Mouse (Mus musculus): ENCODE measurements at regions not wholly inside any gene's neighbourhood (a gene's known extent, or its start where the extent isn't known, plus 50 kb on each side); places are given as distances from the start of the nearest gene placed in this dataset.

- Histone ChIP-seq H3K4me2 (ENCODE audit: low read depth) (no peak overlapping the region), H3K27me3 (ENCODE audit: control insufficient read depth, insufficient read depth, low read length) (no peaks in the 10 kb centered on the region), H3K4me1 (replicated peaks; ENCODE audit: control insufficient read depth in 2 of 2, insufficient read depth in 2 of 2, low read length in 1 of 2) (no peaks in the 10 kb centered on the region), H3K27ac (no peak overlapping the region), H3K36me3 (replicated peaks; ENCODE audit: control insufficient read depth, insufficient read depth, low read depth) (no peaks in the 10 kb centered on the region), H3K9me3 (ENCODE audit: control insufficient read depth, low read length) (no peaks in the 10 kb centered on the region), H3K4me3 (ENCODE audit: insufficient read depth in 1 of 2, low read depth in 2 of 2, low read length in 2 of 2) (no peak overlapping the region), H3K9ac (replicated peaks) (no peak overlapping the region)
- DNase-seq (ENCODE audit: low read depth in 3 of 3, low spot score in 3 of 3): no peak
- ATAC-seq (ENCODE audit: insufficient read depth): no peak
- no peak for TF ChIP-seq CTCF (IDR thresholded peaks at IDR 0.05; ENCODE audit: low read depth)
- TF ChIP-seq EP300 (IDR thresholded peaks at IDR 0.05; ENCODE audit: low read depth): no peak
- WGBS (ENCODE audit: insufficient replicate concordance): 42% methylated on average over 4 of the region's 4 CpGs
Measured at GRCm38 (mm10) chr12:26635665-26636241, 166.7 kb downstream of the Cmpk2 start.

GRCm38 (mm10) chr12:26635253-26635652 is 166.2 kb downstream of the Cmpk2 start:
- no peak for ATAC-seq (ENCODE audit: insufficient read depth)
- Histone ChIP-seq H3K4me1 (replicated peaks; ENCODE audit: control insufficient read depth in 2 of 2, insufficient read depth in 2 of 2, low read length in 1 of 2) (no peaks in the 10 kb centered on the region), H3K4me3 (ENCODE audit: insufficient read depth in 1 of 2, low read depth in 2 of 2, low read length in 2 of 2) (no peak overlapping the region), H3K9ac (replicated peaks) (no peak overlapping the region), H3K27ac (no peak overlapping the region), H3K36me3 (replicated peaks; ENCODE audit: control insufficient read depth, insufficient read depth, low read depth) (no peaks in the 10 kb centered on the region), H3K27me3 (ENCODE audit: control insufficient read depth, insufficient read depth, low read length) (no peaks in the 10 kb centered on the region), H3K9me3 (ENCODE audit: control insufficient read depth, low read length) (no peaks in the 10 kb centered on the region), H3K4me2 (ENCODE audit: low read depth) (no peak overlapping the region)
- TF ChIP-seq CTCF (IDR thresholded peaks at IDR 0.05; ENCODE audit: low read depth) (no peak), EP300 (IDR thresholded peaks at IDR 0.05; ENCODE audit: low read depth) (no peak)
- WGBS (ENCODE audit: insufficient replicate concordance): 44% methylated on average over 3 of the region's 3 CpGs
- no peak for DNase-seq (ENCODE audit: low read depth in 3 of 3, low spot score in 3 of 3)

- no peaks in the 10 kb centered on the region for H3K36me3 ChIP-seq (replicated peaks; ENCODE audit: control insufficient read depth, insufficient read depth, low read depth)
- no peak for DNase-seq (ENCODE audit: low read depth in 3 of 3, low spot score in 3 of 3)
- ATAC-seq (ENCODE audit: insufficient read depth): no peak
- no peak overlapping the region for H3K27ac ChIP-seq
- H3K9ac ChIP-seq (replicated peaks): no peak overlapping the region
- no peak overlapping the region for H3K4me3 ChIP-seq (ENCODE audit: insufficient read depth in 1 of 2, low read depth in 2 of 2, low read length in 2 of 2)
- no peaks in the 10 kb centered on the region for H3K4me1 ChIP-seq (replicated peaks; ENCODE audit: control insufficient read depth in 2 of 2, insufficient read depth in 2 of 2, low read length in 1 of 2)
- no peaks in the 10 kb centered on the region for H3K27me3 ChIP-seq (ENCODE audit: control insufficient read depth, insufficient read depth, low read length)
- TF ChIP-seq EP300 (IDR thresholded peaks at IDR 0.05; ENCODE audit: low read depth) (no peak), CTCF (IDR thresholded peaks at IDR 0.05; ENCODE audit: low read depth) (no peak)
- H3K9me3 ChIP-seq (ENCODE audit: control insufficient read depth, low read length): no peaks in the 10 kb centered on the region
- H3K4me2 ChIP-seq (ENCODE audit: low read depth): no peak overlapping the region
- WGBS (ENCODE audit: insufficient replicate concordance): 35% methylated on average over 1 of the region's 1 CpGs
Measured at GRCm38 (mm10) chr12:26631795-26632122, 162.8 kb downstream of the Cmpk2 start.

DNA sequence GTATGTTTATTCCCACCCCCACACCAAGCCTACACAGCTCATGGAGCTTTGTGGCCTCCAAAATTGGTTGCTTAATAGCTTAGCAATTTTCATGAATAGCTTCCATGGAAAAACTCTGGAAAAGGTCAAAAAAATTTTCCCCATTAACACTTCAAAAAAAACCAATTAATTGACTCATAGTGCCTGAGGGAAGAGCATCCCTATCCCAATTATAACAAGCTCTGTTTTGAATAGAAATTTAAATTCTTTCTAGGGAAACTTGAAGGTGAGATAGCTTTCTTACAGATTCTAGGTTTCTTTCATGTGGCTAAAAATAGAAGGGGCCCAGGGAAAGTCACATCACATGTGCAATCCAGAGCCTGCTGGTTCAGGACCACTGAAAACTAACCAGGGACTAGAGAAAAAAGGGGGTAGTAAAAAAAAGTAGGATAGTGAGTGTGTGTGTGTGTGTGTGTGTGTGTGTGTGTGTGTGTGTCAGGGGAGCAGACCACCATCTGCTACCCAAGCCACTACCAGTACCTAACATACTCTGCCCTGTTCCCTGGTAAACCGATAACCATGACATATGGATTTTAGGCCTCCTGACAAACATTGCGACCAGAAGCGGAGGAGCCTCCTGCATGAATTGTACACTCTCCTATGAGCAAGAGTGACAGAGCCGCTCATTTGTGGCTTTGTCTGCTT is 162.2 kb downstream of the Cmpk2 start:
- Histone ChIP-seq H3K9me3 (ENCODE audit: control insufficient read depth, low read length) (no peaks in the 10 kb centered on the region), H3K27me3 (ENCODE audit: control insufficient read depth, insufficient read depth, low read length) (no peaks in the 10 kb centered on the region), H3K4me2 (ENCODE audit: low read depth) (no peak overlapping the region), H3K27ac (no peak overlapping the region), H3K4me3 (ENCODE audit: insufficient read depth in 1 of 2, low read depth in 2 of 2, low read length in 2 of 2) (no peak overlapping the region), H3K4me1 (replicated peaks; ENCODE audit: control insufficient read depth in 2 of 2, insufficient read depth in 2 of 2, low read length in 1 of 2) (no peaks in the 10 kb centered on the region), H3K9ac (replicated peaks) (no peak overlapping the region), H3K36me3 (replicated peaks; ENCODE audit: control insufficient read depth, insufficient read depth, low read depth) (no peaks in the 10 kb centered on the region)
- WGBS (ENCODE audit: insufficient replicate concordance): 58% methylated on average over 4 of the region's 4 CpGs
- DNase-seq (ENCODE audit: low read depth in 3 of 3, low spot score in 3 of 3) (no peak), ATAC-seq (ENCODE audit: insufficient read depth) (no peak)
- no peak for TF ChIP-seq CTCF (IDR thresholded peaks at IDR 0.05; ENCODE audit: low read depth)
- TF ChIP-seq EP300 (IDR thresholded peaks at IDR 0.05; ENCODE audit: low read depth): no peak

DNA sequence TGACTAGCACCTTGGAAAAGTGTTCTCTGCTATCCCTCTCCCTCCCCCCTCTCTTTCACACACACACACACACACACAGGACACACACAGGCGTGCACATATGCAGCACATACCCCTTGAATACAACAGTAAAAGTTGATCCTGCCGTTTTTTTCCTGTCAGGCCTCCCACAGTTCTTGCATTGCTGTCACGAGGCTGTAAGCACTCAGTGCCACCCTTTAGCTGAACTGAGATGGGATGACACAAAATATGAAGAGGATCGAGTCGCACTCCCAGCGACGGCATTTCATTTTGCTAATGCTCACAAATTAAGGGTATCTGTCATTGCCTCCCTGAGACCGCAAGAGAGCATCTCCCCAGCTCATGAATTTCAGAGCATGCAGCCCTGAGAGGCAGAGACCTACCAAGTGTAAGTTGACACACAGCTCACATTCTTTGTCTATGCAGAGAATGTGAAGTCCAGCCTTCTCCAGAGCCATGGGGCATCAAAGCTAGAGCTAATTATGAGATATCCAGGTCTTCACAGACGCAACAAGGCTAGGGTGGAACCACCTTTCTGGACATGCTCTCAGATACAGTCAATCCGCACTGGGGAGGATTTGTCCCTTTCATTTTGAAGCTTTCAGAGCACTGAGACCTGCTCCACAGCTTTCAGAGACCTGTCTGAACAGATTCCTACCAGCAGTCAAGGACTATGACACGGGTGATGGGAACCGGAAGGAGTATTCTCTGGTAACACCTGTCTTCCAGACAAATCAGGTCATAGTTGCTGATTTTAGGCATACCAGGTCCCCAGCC is 152.3 kb downstream of the Cmpk2 start:
- no peak overlapping the region for H3K4me2 ChIP-seq (ENCODE audit: low read depth)
- H3K4me1 ChIP-seq (replicated peaks; ENCODE audit: control insufficient read depth in 2 of 2, insufficient read depth in 2 of 2, low read length in 1 of 2): no peaks in the 10 kb centered on the region
- no peak overlapping the region for H3K27ac ChIP-seq
- no peak for DNase-seq (ENCODE audit: low read depth in 3 of 3, low spot score in 3 of 3)
- no peak overlapping the region for H3K9ac ChIP-seq (replicated peaks)
- H3K36me3 ChIP-seq (replicated peaks; ENCODE audit: control insufficient read depth, insufficient read depth, low read depth): no peaks in the 10 kb centered on the region
- WGBS (ENCODE audit: insufficient replicate concordance): 68% methylated on average over 12 of the region's 12 CpGs
- TF ChIP-seq CTCF (IDR thresholded peaks at IDR 0.05; ENCODE audit: low read depth): no peak
- no peak for TF ChIP-seq EP300 (IDR thresholded peaks at IDR 0.05; ENCODE audit: low read depth)
- ATAC-seq (ENCODE audit: insufficient read depth): no peak
- H3K9me3 ChIP-seq (ENCODE audit: control insufficient read depth, low read length): no peaks in the 10 kb centered on the region
- no peaks in the 10 kb centered on the region for H3K27me3 ChIP-seq (ENCODE audit: control insufficient read depth, insufficient read depth, low read length)
- no peak overlapping the region for H3K4me3 ChIP-seq (ENCODE audit: insufficient read depth in 1 of 2, low read depth in 2 of 2, low read length in 2 of 2)
